Mouse (Mus musculus) embryonic stem cell, embryonic (primary cell): ENCODE results near the gene Sgf29.

Experiments
- CTCF ChIA-PET, 4 experiments: fragments of 300-600 bp in 2 of 4; fragments of 350-600 bp in 2 of 4; sonication (Branson Sonifier 250); formaldehyde crosslinking; loops; one replicate each; lab custom pipeline; 2022; ENCODE audit warnings: inconsistent platforms in 2 of 4; lab: Charles Lee
- POLR2A ChIA-PET, 4 experiments: fragments of 300-600 bp in 2 of 4; fragments of 350-600 bp in 2 of 4; sonication (Branson Sonifier 250); formaldehyde crosslinking; loops; one replicate each; lab custom pipeline; 2022; ENCODE audit warnings: antibody characterized with exemption in 4 of 4, inconsistent platforms in 1 of 4; lab: Charles Lee

The Sgf29 gene

GRCm38 (mm10) chr7:126628111-126628510 is 21.0 kb upstream of the Sgf29 start:
- POLR2A ChIA-PET, result interaction anchor here in 2 of 4 experiments (0.8 to 1.8 kb wide), 3 partner anchors 22 to 44 kb away, joined by 3 to 6 read pairs (median 5); partner anchors contain the start of gene Apobr (in 1 of the 2)
- CTCF ChIA-PET, result no interaction called here

GRCm38 (mm10) chr7:126629915-126630314 is 19.2 kb upstream of the Sgf29 start:
- CTCF ChIA-PET, result no interaction called here
- POLR2A ChIA-PET, result interaction anchor here in 2 of 4 experiments (0.6 to 1.3 kb wide), 2 partner anchors 15 to 75 kb away, joined by 3 read pairs; no protein-coding TSS in a partner anchor

GRCm38 (mm10) chr7:126630824-126631518 is 18.1 kb upstream of the Sgf29 start, which contains the start of gene Nupr1:
Gene Nupr1, minus strand, starts transcription at chr7:126630861.
- ChIA-PET CTCF (no interaction called here), POLR2A (interaction anchor here in 1 of 4 experiments (2.6 kb wide), 1 partner anchor 47 kb away, joined by 18 read pairs; the partner anchor contains the start of gene Apobr)

- ChIA-PET POLR2A (interaction anchor here in 3 of 4 experiments (0.6 to 4.3 kb wide), 21 partner anchors 8 to 469 kb away, joined by 3 to 21 read pairs (median 3); partner anchors contain the start of genes Apobr (in 1 of the 3), Coro1a (in 1 of the 3) and Eif3c (in 1 of the 3)), CTCF (interaction anchor here in 3 of 4 experiments (0.6 to 1.1 kb wide), 3 partner anchors 8 to 45 kb away, joined by 3 to 6 read pairs (median 4); no protein-coding TSS in a partner anchor)
These were observed 16.6 kb upstream of the Sgf29 start for GRCm38 (mm10) chr7:126632478-126632877.

- CTCF ChIA-PET, result interaction anchor here in 3 of 4 experiments (0.6 to 4.9 kb wide), 11 partner anchors 9 to 350 kb away, joined by 3 to 34 read pairs (median 4); no protein-coding TSS in a partner anchor
These were observed 13.7 kb upstream of the Sgf29 start for GRCm38 (mm10) chr7:126635375-126635774.

GRCm38 (mm10) chr7:126636733-126637520 is 12.2 kb upstream of the Sgf29 start:
- ChIA-PET CTCF (interaction anchor here in 2 of 4 experiments (0.7 to 4.9 kb wide), 6 partner anchors 12 to 99 kb away, joined by 3 to 34 read pairs (median 5); no protein-coding TSS in a partner anchor), POLR2A (interaction anchor here in 3 of 4 experiments (1.2 to 4.3 kb wide), 9 partner anchors 11 to 57 kb away, joined by 3 to 21 read pairs (median 5); partner anchors contain the start of genes Apobr (in 1 of the 3), Cln3 (in 1 of the 3) and Sgf29 (in 1 of the 3))

More at GRCm38 (mm10) chr7:126635375-126635774, 13.7 kb upstream of the Sgf29 start:
- POLR2A ChIA-PET, result interaction anchor here (0.5 to 4.3 kb wide), 23 partner anchors 10 to 69 kb away, joined by 3 to 21 read pairs (median 3); partner anchors contain the start of genes Apobr (in 2 of the 4), Cln3 (in 1 of the 4) and Sgf29 (in 1 of the 4)

- POLR2A ChIA-PET, result interaction anchor here in 2 of 4 experiments (0.5 to 1.2 kb wide), 7 partner anchors 42 to 105 kb away, joined by 3 to 4 read pairs (median 4); no protein-coding TSS in a partner anchor
These were observed 6.4 kb upstream of the Sgf29 start for GRCm38 (mm10) chr7:126642545-126643243.

GRCm38 (mm10) chr7:126643244-126643617 is 5.9 kb upstream of the Sgf29 start:
- ChIA-PET CTCF (interaction anchor here in 3 of 4 experiments (0.5 to 2.7 kb wide), 4 partner anchors 26 to 75 kb away, joined by 3 to 9 read pairs (median 6); no protein-coding TSS in a partner anchor), POLR2A (interaction anchor here in 1 of 4 experiments (0.6 to 1.2 kb wide), 3 partner anchors 54 to 87 kb away, joined by 3 to 4 read pairs (median 4); no protein-coding TSS in a partner anchor)

More at GRCm38 (mm10) chr7:126642545-126643243, 6.4 kb upstream of the Sgf29 start:
- CTCF ChIA-PET, result interaction anchor here in 3 of 4 experiments (0.6 to 2.7 kb wide), 5 partner anchors 51 to 653 kb away, joined by 3 to 9 read pairs (median 5); no protein-coding TSS in a partner anchor

GRCm38 (mm10) chr7:126644345-126644744 is 4.8 kb upstream of the Sgf29 start:
- CTCF ChIA-PET, result interaction anchor here in 3 of 4 experiments (0.6 to 2.7 kb wide), 7 partner anchors 9 to 270 kb away, joined by 3 to 9 read pairs (median 4); partner anchors contain the start of gene Sh2b1 (in 1 of the 3)
- POLR2A ChIA-PET, result interaction anchor here in 2 of 4 experiments (0.5 to 2.0 kb wide), 4 partner anchors 15 to 155 kb away, joined by 3 to 5 read pairs (median 4); no protein-coding TSS in a partner anchor

- POLR2A ChIA-PET, result interaction anchor here in 2 of 4 experiments (0.7 to 2.0 kb wide), 5 partner anchors 15 to 61 kb away, joined by 3 to 8 read pairs (median 5); partner anchors contain the start of gene Apobr (in 1 of the 2)
- CTCF ChIA-PET, result interaction anchor here in 2 of 4 experiments (1.2 to 5.2 kb wide), 7 partner anchors 10 to 105 kb away, joined by 3 to 46 read pairs (median 4); no protein-coding TSS in a partner anchor
These were observed 4.2 kb upstream of the Sgf29 start for GRCm38 (mm10) chr7:126644914-126645313.

GRCm38 (mm10) chr7:126645708-126646107 is 3.4 kb upstream of the Sgf29 start:
- CTCF ChIA-PET, result interaction anchor here in 3 of 4 experiments (0.8 to 5.2 kb wide), 7 partner anchors 34 to 131 kb away, joined by 3 to 46 read pairs (median 3); no protein-coding TSS in a partner anchor
- POLR2A ChIA-PET, result interaction anchor here (0.7 to 2.0 kb wide), 11 partner anchors 11 to 84 kb away, joined by 3 to 13 read pairs (median 4); partner anchors contain the start of gene Apobr (in 1 of the 4)

- CTCF ChIA-PET, result interaction anchor here (0.5 to 5.2 kb wide), 27 partner anchors 10 to 818 kb away, joined by 3 to 46 read pairs (median 3); partner anchors contain the start of genes Bola2 (in 1 of the 4) and Spns1 (in 1 of the 4)
- POLR2A ChIA-PET, result interaction anchor here (0.6 to 4.3 kb wide), 48 partner anchors 8 to 456 kb away, joined by 3 to 60 read pairs (median 5); partner anchors contain the start of genes Apobr (in 2 of the 4), Bola2 (in 2 of the 4), Cln3 (in 2 of the 4) and Eif3c (in 1 of the 4)
These were observed 623 bp upstream of the Sgf29 start for GRCm38 (mm10) chr7:126648486-126648885.

- CTCF ChIA-PET, result interaction anchor here in 2 of 4 experiments (1.3 to 2.7 kb wide), 3 partner anchors 42 to 63 kb away, joined by 4 to 6 read pairs (median 4); no protein-coding TSS in a partner anchor
- POLR2A ChIA-PET, result interaction anchor here in 1 of 4 experiments (1.3 to 4.3 kb wide), 5 partner anchors 18 to 123 kb away, joined by 4 to 60 read pairs (median 11); partner anchors contain the start of gene Bola2
These were observed 1.7 kb downstream of the Sgf29 start for GRCm38 (mm10) chr7:126650852-126651251.

GRCm38 (mm10) chr7:126653991-126654390 is 4.9 kb downstream of the Sgf29 start:
- ChIA-PET POLR2A (no interaction called here), CTCF (interaction anchor here in 1 of 4 experiments (1.1 kb wide), 1 partner anchor 39 kb away, joined by 3 read pairs; no protein-coding TSS in a partner anchor)

- ChIA-PET POLR2A (interaction anchor here in 1 of 4 experiments (0.6 to 1.1 kb wide), 2 partner anchors 33 to 76 kb away, joined by 3 to 6 read pairs; no protein-coding TSS in a partner anchor), CTCF (no interaction called here)
These were observed 6.6 kb downstream of the Sgf29 start for GRCm38 (mm10) chr7:126655695-126656094.

- ChIA-PET POLR2A (interaction anchor here in 3 of 4 experiments (0.6 to 1.6 kb wide), 7 partner anchors 8 to 82 kb away, joined by 3 to 7 read pairs (median 3); partner anchors contain the start of genes Sgf29 (in 1 of the 3) and Sult1a1 (in 1 of the 3)), CTCF (no interaction called here)
These were observed 8.4 kb downstream of the Sgf29 start for GRCm38 (mm10) chr7:126657522-126657921.
